Mouse (Mus musculus) forebrain, embryonic 14.5 days (tissue): ENCODE measurements around the gene Bdkrb1. TPM values are rescaled to one million over a fixed set of nuclear protein-coding genes. Genes with fewer than 3 reads are reported as not detected.

Experiments
- ATAC-seq: fragments of 200-750 bp; cut with Nextera tagmentation; 2 replicates; pipeline ENCODE4 v1.8.0; 2017; ENCODE audit warnings: mild to moderate bottlenecking, moderate library complexity
- DNase-seq: peaks from one replicate; pipeline ENCODE4 v3.0.0-alpha.2; 2015; ENCODE audit warnings: low spot score
- H3K27ac ChIP-seq: fragments of 300-500 bp; sonication (generic); 2 replicates; pipeline ENCODE4 v1.5.1; 2014; ENCODE audit warnings: low read depth, mild to moderate bottlenecking, control low read depth, low read length, moderate library complexity
- H3K27me3 ChIP-seq: fragments of 300-500 bp; sonication (generic); replicated peaks from 2 replicates; pipeline ENCODE4 v1.6.1; 2014; ENCODE audit warnings: low read length, control low read depth, mixed read lengths; ENCODE audit not compliant: control insufficient read depth, insufficient read depth
- H3K36me3 ChIP-seq: fragments of 300-500 bp; sonication (generic); 2 replicates; pipeline ENCODE4 v1.6.1; 2014; ENCODE audit warnings: low read length, control low read depth; ENCODE audit not compliant: control insufficient read depth, insufficient read depth
- H3K4me1 ChIP-seq: fragments of 300-500 bp; sonication (generic); 2 replicates; pipeline ENCODE4 v1.6.1; 2014; ENCODE audit warnings: antibody characterized with exemption, low read length, control low read depth; ENCODE audit not compliant: control insufficient read depth, insufficient read depth
- H3K4me2 ChIP-seq: fragments of 300-500 bp; sonication (generic); 2 replicates; pipeline ENCODE4 v1.6.1; 2014; ENCODE audit warnings: mild to moderate bottlenecking, control low read depth, low read length
- H3K4me3 ChIP-seq: fragments of 300-500 bp; sonication (generic); 2 replicates; pipeline ENCODE4 v1.5.1; 2014; ENCODE audit warnings: low read depth, low read length, control low read depth
- H3K9ac ChIP-seq: fragments of 300-500 bp; sonication (generic); 2 replicates; pipeline ENCODE4 v1.6.1; 2014; ENCODE audit warnings: mild to moderate bottlenecking, low read length, control low read depth, moderate library complexity
- H3K9me3 ChIP-seq: fragments of 300-500 bp; sonication (generic); replicated peaks from 2 replicates; pipeline ENCODE4 v1.6.1; 2016; ENCODE audit warnings: low read length, control low read depth, mixed read lengths; ENCODE audit not compliant: control insufficient read depth
- WGBS: fragments of 180-500 bp; shearing (Covaris S2); extraction: QIAGEN DNeasy Blood & Tissue Kit; methylation state at CpG from one replicate; pipeline ENCODE4 v1.1.7; 2014; 5-methylcytosine and 5-hydroxymethylcytosine counted together
- polyA plus RNA-seq: library from polyadenylated mRNA; unstranded; fragments of >200 nt; fragmentation: Nextera tagmentation; extraction: Ambion mirVana; gene quantifications from 2 replicates; pipeline ENCODE4 v1.2.1, GENCODE M21; 2014

Gene Bdkrb1
- polyA plus RNA-seq, 1 experiment from 2014 or later, result not detected

DNA sequence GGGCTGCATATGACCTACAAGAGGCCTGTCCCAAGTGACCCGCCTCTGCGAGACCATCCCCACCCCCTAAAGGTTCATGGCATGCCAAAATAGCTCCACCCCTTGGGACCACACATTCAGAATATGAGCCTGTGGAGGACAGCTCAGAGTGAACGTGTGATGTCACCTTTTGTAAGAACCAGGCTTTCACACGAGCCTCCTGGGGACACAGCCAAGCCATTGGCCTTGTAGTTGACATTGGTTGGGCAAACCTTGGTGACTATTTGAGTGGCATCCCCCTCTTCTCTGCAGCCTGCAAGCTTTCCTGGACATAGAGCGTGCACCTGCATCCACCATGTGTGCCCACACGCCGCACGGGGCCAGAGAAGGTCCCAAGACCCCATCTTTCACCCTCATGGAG is 15.4 kb upstream of the Bdkrb1 start:
- Histone ChIP-seq H3K4me1 (no peaks in the 10 kb centered on the region), H3K9ac (no peak overlapping the region), H3K9me3 (no peaks in the 10 kb centered on the region), H3K4me2 (no peak overlapping the region), H3K4me3 (no peak overlapping the region), H3K27me3 (no peaks in the 10 kb centered on the region), H3K27ac (no peak overlapping the region), H3K36me3 (no peaks in the 10 kb centered on the region)
- WGBS, result 84% methylated on average over 8 of the region's 8 CpGs
- no peak for DNase-seq
- no peak for ATAC-seq

DNA sequence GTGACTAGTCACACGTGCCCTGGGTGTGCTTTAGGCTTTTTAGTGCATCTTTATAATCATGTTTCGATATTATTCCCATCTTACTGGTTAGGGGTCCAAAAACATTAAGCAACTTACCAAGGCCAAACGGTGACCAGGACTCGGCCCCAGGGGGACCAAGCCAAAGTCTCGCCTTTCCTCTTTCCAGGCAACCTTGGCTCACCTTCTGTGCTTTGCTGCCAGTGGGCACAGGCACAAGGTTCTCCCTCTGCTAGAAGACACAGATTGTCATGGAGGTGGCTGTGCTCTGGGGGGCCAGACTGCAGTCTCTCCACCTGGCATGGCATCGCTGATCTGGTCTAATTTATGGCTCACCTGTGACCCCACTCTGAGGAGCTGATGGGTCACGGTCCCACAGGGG is 12.1 kb upstream of the Bdkrb1 start:
- Histone ChIP-seq H3K4me2 (no peak overlapping the region), H3K9ac (no peak overlapping the region), H3K27ac (no peak overlapping the region), H3K27me3 (no peaks in the 10 kb centered on the region), H3K4me3 (no peak overlapping the region), H3K9me3 (no peaks in the 10 kb centered on the region), H3K36me3 (no peaks in the 10 kb centered on the region), H3K4me1 (no peaks in the 10 kb centered on the region)
- DNase-seq (no peak), ATAC-seq (no peak)
- 86% methylated on average over 7 of the region's 7 CpGs for WGBS

DNA sequence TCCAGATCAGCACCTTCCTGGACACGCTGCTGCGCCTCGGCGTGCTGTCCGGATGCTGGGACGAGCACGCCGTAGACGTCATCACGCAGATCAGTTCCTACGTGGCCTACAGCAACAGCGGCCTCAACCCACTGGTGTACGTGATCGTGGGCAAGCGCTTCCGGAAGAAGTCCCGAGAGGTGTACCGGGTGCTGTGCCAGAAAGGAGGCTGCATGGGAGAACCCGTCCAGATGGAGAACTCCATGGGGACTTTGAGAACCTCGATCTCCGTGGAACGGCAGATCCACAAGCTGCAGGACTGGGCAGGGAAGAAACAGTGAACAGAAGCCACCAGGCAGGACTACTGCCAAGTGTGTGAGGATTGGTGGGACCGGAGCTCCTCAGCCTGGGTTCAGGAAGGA is 10.5 kb upstream of the Bdkrb1 start:
- DNase-seq (no peak), ATAC-seq (no peak)
- H3K4me3 ChIP-seq, result no peak overlapping the region
- no peaks in the 10 kb centered on the region for H3K36me3 ChIP-seq
- no peak overlapping the region for H3K27ac ChIP-seq
- H3K4me2 ChIP-seq, result no peak overlapping the region
- H3K4me1 ChIP-seq, result no peaks in the 10 kb centered on the region
- no peaks in the 10 kb centered on the region for H3K27me3 ChIP-seq
- 96% methylated on average over 23 of the region's 23 CpGs for WGBS
- no peak overlapping the region for H3K9ac ChIP-seq
- no peaks in the 10 kb centered on the region for H3K9me3 ChIP-seq

DNA sequence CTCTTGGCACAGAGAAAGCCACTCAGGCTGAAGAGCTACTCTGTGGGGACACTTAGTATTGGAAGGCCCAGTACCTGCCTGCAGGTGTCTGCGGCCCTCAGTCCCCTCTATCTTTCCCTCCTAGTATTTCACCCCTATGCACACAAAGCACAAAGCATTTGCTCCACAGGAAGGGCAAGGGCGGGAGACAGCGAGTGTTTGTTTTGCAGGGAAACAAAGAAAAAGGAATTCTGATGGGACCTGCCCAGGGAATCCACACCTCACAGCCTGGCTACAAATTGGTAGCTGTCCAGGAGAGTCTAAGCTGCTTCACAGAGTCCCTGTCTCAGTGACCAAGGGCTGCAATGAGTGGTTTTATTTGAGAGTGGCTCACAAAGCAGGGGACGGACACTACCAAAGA is 9.4 kb upstream of the Bdkrb1 start:
- no peak overlapping the region for H3K27ac ChIP-seq
- no peak overlapping the region for H3K4me2 ChIP-seq
- no peak overlapping the region for H3K4me3 ChIP-seq
- ATAC-seq, result no peak
- no peaks in the 10 kb centered on the region for H3K27me3 ChIP-seq
- H3K9me3 ChIP-seq, result no peaks in the 10 kb centered on the region
- no peak overlapping the region for H3K9ac ChIP-seq
- no peaks in the 10 kb centered on the region for H3K36me3 ChIP-seq
- 65% methylated on average over 4 of the region's 4 CpGs for WGBS
- DNase-seq, result no peak
- H3K4me1 ChIP-seq, result no peaks in the 10 kb centered on the region

DNA sequence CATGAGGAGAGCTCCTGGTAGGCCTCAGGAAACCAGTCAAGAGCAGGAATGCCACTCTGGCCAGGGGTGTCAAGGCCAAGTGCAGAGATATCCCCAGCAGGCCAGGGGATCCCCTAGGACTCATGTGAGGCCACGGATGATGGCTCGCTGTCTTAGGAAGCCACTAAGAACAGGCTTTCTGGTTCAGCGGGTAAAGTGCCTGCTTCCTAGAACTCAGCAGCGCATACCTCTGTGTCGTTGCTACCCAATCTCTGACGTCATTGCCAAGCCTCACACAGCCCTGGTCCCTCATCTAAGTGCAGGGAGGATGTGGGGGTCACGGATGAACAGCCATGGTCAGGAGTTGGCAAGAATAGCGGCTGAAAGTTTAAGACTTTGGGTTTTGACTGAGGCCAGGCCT is 5.8 kb upstream of the Bdkrb1 start:
- WGBS, result 87% methylated on average over 8 of the region's 8 CpGs
- Histone ChIP-seq H3K4me1 (peaks cover 2% of the 10 kb centered on the region; the same call in 1 of the 2 replicates), H3K4me2 (no peak overlapping the region), H3K27ac (no peak overlapping the region), H3K4me3 (no peak overlapping the region), H3K27me3 (no peaks in the 10 kb centered on the region), H3K9ac (no peak overlapping the region), H3K9me3 (no peaks in the 10 kb centered on the region), H3K36me3 (no peaks in the 10 kb centered on the region)
- ATAC-seq, result no peak
- DNase-seq, result no peak

DNA sequence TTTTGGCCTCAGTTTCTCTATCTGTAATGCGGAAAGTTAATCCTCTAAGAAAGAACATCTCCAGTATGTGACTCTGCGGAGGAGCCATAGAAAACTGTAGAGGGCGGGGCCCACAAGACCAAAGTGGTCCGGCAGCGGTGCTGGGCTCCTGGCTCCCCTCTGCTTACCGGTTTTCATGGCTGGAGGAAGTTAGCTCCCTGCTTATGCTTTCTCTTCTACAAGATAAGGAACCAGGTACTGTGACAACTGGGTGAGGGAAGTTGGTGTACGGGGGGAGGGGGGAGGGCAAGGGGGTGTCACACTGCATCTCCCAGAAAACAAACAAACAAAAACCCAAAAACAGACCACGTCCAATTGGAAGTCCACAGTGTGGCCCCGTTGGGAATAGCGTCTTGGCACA is 4.4 kb upstream of the Bdkrb1 start:
- WGBS, result 82% methylated on average over 10 of the region's 10 CpGs
- Histone ChIP-seq H3K4me1 (peaks cover 2% of the 10 kb centered on the region; the same call in 1 of the 2 replicates), H3K9ac (no peak overlapping the region), H3K4me3 (no peak overlapping the region), H3K27me3 (no peaks in the 10 kb centered on the region), H3K9me3 (no peaks in the 10 kb centered on the region), H3K4me2 (no peak overlapping the region), H3K36me3 (no peaks in the 10 kb centered on the region), H3K27ac (no peak overlapping the region)
- ATAC-seq (no peak), DNase-seq (no peak)

DNA sequence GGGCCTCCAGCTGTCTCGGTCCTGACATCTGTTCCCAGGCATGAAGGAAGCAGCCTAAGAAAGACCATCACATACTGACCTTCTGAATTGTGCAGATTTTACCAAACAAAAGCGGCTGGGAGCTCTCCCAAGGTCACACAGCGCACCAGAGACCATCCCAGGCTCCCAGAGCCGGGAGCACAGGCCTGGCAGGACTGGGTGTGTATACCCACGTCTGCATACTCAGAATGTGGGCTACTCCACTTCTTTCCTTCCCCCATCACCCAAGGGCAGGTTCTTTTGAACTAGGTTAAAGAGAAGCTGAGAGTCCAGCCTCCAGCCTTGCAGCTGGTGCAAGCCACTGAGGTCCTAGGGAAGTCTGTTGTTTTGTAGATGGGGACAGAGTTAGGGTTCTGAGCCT is 3.8 kb upstream of the Bdkrb1 start:
- no peak for DNase-seq
- no peak overlapping the region for H3K4me2 ChIP-seq
- no peak for ATAC-seq
- no peak overlapping the region for H3K27ac ChIP-seq
- H3K9me3 ChIP-seq, result no peaks in the 10 kb centered on the region
- WGBS, result 64% methylated on average over 5 of the region's 5 CpGs
- peaks cover 2% of the 10 kb centered on the region; the same call in 1 of the 2 replicates for H3K4me1 ChIP-seq
- H3K27me3 ChIP-seq, result no peaks in the 10 kb centered on the region
- H3K9ac ChIP-seq, result no peak overlapping the region
- no peak overlapping the region for H3K4me3 ChIP-seq
- no peaks in the 10 kb centered on the region for H3K36me3 ChIP-seq

DNA sequence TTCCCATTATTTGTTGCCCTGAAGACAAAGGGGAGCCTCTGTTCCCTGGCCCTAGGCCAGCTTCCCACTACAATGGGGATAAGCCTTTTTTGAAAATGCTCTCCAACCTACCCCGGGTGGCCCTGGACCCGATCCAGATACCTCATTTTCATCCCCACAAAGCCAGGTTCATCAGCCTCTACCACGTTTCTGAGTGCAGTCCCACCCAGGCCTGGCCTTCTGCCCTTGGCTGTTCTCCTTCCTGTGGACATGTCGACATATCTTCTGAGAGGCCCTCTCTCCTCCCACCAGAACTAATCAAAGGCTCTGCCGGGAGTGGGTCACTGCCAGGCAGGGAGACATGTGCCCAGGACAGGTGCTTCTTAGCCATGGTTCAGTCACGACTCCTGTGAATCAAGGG is 1.3 kb upstream of the Bdkrb1 start:
- H3K36me3 ChIP-seq, result no peaks in the 10 kb centered on the region

DNA sequence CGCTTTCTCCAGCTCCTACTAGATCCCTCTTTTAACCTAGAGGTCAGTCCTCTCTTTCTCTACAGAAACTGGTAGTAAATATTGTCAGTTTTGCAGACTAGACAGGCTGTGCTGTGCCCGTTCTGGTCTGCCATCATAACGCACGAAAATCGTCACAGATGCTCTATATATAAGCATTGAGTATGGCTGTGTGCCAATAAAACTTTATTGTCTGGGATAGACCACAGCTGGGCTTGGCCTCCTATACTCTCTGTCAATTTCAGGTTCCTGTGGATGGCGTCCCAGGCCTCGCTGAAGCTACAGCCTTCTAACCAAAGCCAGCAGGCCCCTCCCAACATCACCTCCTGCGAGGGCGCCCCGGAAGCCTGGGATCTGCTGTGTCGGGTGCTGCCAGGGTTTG is 1.0 kb downstream of the Bdkrb1 start:
- no peak for ATAC-seq
- no peak overlapping the region for H3K4me2 ChIP-seq
- H3K9ac ChIP-seq, result no peak overlapping the region

More for the DNA sequence above, 1.3 kb upstream of the Bdkrb1 start:
- ATAC-seq (0 out of 2 replicates have a peak, but pooled peaks have one; percentile 18), DNase-seq (peak; percentile 53)
- Histone ChIP-seq H3K9me3 (no peaks in the 10 kb centered on the region), H3K27me3 (no peaks in the 10 kb centered on the region), H3K4me1 (peaks cover 2% of the 10 kb centered on the region; the same call in 1 of the 2 replicates), H3K4me2 (no peak overlapping the region), H3K4me3 (no peak overlapping the region), H3K9ac (no peak overlapping the region), H3K27ac (peak overlapping the region; percentile 11; the same call in 1 of the 2 replicates)
- WGBS, result 29% methylated on average over 6 of the region's 6 CpGs

More for the DNA sequence above, 1.0 kb downstream of the Bdkrb1 start:
- no peaks in the 10 kb centered on the region for H3K27me3 ChIP-seq
- H3K9me3 ChIP-seq, result no peaks in the 10 kb centered on the region
- DNase-seq, result no peak
- H3K27ac ChIP-seq, result no peak overlapping the region
- H3K36me3 ChIP-seq, result no peaks in the 10 kb centered on the region
- peaks cover 2% of the 10 kb centered on the region; the same call in 1 of the 2 replicates for H3K4me1 ChIP-seq
- H3K4me3 ChIP-seq, result no peak overlapping the region
- WGBS, result 91% methylated on average over 11 of the region's 11 CpGs
